Mouse (Mus musculus): Measurements from ENCODE around the gene Mapre3.

GRCm38 (mm10) chr5:30901860-30902259 lies 87.4 kb downstream of the Mapre3 start:
- TF ChIP-seq MAFK (IDR thresholded peaks at IDR 0.05; ENCODE audit: insufficient read depth, low read depth, low read length) (no peak), ZC3H11A (IDR thresholded peaks at IDR 0.05; ENCODE audit: borderline replicate concordance, low read depth, low read length) (no peak)

All from ES-E14 (cell line).